Mouse (Mus musculus) gastrocnemius, adult 2 months (tissue): ENCODE results near the gene Gamt. TPM values are rescaled to one million over a fixed set of nuclear protein-coding genes. Genes with fewer than 3 reads are reported as not detected.
A peak's percentile ranks its signal among the peaks of the same experiment; 100 is the strongest.

ENCODE experiments used
- DNase-seq: peaks from one replicate; pipeline ENCODE4 v3.0.0; 2022
- H3K27ac ChIP-seq: fragments of 200-600 bp; 2 replicates; pipeline ENCODE4 v1.8.1; 2022; ENCODE audit warnings: mild to moderate bottlenecking
- H3K4me3 ChIP-seq: fragments of 200-600 bp; 2 replicates; pipeline ENCODE4 v1.8.1; 2022; ENCODE audit warnings: mild to moderate bottlenecking, moderate library complexity
- CTCF ChIP-seq: fragments of 200-600 bp; IDR thresholded peaks from 2 replicates; pipeline ENCODE4 v1.8.1; 2022; ENCODE audit warnings: antibody characterized with exemption, mild to moderate bottlenecking, moderate library complexity
- intact Hi-C: fragments of 180-260 bp; cut with DNase I; formaldehyde crosslinking; loops from one replicate; pipeline ENCODE4 v1.15.1; 2025
- total RNA-seq, 2 experiments: library from RNA; stranded (reverse); gene quantifications; 2 replicates each; pipeline ENCODE4 v1.2.3; 2021

Gene Gamt
- total RNA-seq, 2 experiments from 2014 or later: 14.0 to 28.5 TPM

DNA sequence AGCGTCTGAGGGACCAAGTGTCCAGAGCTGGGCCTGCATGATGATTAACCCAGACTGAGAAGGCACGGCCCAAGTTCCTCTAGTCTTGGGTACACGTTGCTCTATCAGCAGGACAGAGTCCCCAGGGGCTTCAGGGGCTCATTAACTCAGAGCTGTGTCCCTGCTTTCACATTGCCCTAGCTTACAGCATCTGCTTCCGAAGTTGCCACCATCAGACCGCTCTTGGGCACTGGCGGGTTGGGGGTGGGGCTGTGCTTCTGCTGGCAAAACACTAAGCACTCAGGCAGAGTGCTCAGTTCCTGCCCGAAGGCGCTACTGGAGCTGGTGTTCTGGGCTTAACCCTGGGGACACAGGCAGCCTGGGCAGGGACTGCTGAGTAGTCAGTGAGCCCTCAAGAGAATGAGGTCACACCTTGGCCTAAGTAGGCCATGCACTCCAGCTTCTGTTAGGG lies 21.1 kb upstream of the Gamt start:
- no peak for TF ChIP-seq CTCF
- peak; percentile 78 for DNase-seq
- intact Hi-C loops: no loop called here
- Histone ChIP-seq H3K27ac (peak overlapping the region; percentile 86), H3K4me3 (no peak overlapping the region)

DNA sequence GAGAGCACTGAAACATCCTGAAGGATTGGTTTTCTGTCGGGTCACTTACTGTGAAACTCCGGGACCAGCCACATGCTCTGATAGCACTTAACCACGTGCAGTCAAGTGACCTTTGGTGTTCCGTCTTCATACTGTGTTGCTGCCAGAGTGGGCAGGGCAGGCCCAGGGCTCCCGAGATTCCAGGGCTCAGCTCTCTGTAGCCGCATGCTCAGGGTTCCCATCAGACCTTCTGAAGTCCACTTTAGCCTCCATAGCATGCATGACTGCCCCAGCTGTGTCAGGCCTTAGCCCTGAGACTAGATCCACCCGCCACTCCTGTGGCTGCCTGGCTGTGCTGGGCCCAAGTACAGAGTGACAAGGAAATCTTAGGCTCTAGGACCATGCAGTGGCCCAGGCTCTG lies 20.5 kb upstream of the Gamt start:
- intact Hi-C loops: no loop called here
- Histone ChIP-seq H3K27ac (peak overlapping the region; percentile 86), H3K4me3 (0 out of 2 replicates have a peak overlapping the region, but pooled peaks have one; percentile 9)
- DNase-seq: peak; percentile 64
- TF ChIP-seq CTCF: no peak

DNA sequence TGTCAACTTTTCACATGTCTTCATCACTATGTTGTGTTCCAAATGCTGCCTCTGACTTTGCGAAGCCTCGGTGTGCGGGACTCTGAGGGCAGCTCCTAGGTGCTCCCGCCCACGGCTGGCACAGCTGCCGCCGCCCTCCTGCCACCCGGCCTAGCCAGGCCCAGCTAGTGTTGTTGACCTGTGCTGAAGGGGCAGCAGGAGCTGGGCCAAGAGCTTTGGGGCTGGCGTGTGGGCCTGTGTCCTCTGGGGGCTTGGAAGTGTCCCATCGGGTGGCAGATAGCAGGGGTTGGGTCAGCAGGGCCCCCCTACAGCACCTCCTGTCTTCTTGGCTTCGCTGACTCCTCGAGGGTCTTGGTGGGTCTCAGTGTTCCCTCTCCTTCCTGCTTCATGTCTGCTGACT lies 18.5 kb upstream of the Gamt start:
- no peak for TF ChIP-seq CTCF

DNA sequence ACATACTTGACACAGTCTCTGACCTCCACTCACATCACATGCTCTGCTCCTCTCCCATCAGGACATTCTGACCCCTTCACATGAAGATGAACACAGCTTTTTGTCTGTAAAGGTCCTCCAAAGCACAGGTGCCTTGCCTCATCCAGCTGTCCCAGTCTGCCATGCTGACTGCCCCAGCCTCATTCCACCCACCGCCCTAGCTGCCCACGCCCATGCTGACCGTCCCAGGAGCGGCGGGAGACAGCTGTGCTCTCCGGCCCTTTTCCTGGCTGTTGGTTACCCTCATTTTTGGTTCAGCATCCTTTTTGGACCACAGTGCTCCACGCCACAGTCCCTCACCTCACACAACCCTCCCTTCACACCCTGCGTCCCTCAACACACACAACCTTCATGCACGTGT lies 17.6 kb upstream of the Gamt start:
- intact Hi-C loops: no loop called here
- H3K4me3 ChIP-seq: no peak overlapping the region
- TF ChIP-seq CTCF: no peak
- no peak for DNase-seq
- H3K27ac ChIP-seq: no peak overlapping the region

More for the DNA sequence above, 18.5 kb upstream of the Gamt start:
- no peak for DNase-seq
- Histone ChIP-seq H3K27ac (no peak overlapping the region), H3K4me3 (no peak overlapping the region)
- intact Hi-C loops: no loop called here

DNA sequence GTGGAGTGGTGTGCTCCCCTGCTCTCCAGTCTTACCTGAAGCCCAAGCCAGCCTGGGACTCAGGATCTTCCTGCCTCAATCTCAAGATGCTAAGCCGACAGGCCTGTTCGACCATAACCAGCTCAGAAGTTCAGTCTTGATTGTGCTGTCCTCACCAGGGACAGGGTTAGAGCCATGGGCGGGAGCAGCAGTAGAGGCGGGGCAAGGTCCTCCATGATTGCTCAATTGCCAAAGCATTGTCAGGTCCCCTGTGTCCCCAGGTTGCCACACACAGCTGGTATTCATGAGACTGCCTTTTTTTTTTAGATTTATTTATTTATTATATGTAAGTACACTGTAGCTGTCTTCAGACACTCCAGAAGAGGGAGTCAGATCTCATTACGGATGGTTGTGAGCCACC lies 15.4 kb upstream of the Gamt start:
- no peak overlapping the region for H3K27ac ChIP-seq
- intact Hi-C loops: no loop called here
- no peak for TF ChIP-seq CTCF
- DNase-seq: no peak
- H3K4me3 ChIP-seq: no peak overlapping the region

DNA sequence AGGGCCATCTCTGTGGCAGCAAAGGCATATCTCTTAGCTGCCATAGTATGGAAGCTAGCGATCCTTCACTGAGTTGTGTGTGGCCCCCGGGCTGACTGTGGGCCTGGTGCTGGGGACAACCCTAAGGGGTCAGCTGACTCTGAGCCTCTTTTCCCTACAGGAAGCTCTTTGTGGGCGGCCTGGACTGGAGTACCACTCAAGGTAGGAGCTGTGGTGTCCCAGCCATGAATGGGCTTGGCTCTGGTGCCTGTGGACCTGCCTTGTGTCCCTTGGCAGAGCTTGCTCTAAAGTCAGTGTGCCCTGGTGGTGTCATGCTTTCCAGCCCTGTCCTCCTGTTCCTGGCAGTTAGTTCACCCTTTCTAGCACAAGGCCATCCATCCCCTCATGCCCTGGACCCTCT lies 13.0 kb upstream of the Gamt start:
- peak overlapping the region; percentile 54 for H3K27ac ChIP-seq
- TF ChIP-seq CTCF: no peak
- no peak for DNase-seq
- H3K4me3 ChIP-seq: no peak overlapping the region
- intact Hi-C loops: no loop called here

DNA sequence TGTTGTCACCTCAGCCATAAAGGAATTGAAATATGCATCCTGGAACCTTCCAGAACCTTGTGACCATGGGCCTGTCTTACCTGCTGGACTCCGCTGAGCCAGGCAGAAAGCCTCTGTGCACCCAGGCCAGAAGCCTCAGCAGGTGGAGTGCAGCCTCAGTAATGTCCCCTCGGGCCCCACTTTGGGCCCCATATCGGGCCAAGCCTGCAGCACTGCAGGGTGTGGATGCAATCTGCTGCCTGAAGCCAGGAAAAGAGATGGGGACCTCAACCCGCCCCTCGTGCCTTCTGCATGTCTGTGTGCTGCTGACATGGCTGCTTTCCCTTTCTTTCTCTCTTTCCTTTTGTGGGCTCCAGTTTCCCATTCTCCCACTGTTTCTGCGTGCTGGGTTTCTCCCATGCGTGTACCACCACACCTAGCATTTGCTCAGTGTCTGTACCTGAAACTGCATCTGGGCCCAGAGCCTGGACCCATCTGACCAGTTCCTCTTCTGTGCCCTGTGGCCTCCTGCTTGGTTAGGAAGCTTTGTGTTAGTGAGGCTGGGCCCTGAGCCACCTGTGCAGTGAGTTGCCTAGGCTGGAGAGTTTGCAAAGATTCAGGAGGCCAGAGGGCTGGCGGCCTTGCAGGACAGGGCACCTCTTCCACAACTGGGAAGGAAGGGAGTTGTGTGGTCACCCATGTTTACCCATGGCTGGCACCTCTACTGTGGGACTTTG lies 11.2 kb upstream of the Gamt start:
- peak; percentile 27 for DNase-seq
- TF ChIP-seq CTCF: no peak
- Histone ChIP-seq H3K4me3 (no peak overlapping the region), H3K27ac (peak overlapping the region; percentile 53; the same call in 1 of the 2 replicates)
- intact Hi-C loops: no loop called here

DNA sequence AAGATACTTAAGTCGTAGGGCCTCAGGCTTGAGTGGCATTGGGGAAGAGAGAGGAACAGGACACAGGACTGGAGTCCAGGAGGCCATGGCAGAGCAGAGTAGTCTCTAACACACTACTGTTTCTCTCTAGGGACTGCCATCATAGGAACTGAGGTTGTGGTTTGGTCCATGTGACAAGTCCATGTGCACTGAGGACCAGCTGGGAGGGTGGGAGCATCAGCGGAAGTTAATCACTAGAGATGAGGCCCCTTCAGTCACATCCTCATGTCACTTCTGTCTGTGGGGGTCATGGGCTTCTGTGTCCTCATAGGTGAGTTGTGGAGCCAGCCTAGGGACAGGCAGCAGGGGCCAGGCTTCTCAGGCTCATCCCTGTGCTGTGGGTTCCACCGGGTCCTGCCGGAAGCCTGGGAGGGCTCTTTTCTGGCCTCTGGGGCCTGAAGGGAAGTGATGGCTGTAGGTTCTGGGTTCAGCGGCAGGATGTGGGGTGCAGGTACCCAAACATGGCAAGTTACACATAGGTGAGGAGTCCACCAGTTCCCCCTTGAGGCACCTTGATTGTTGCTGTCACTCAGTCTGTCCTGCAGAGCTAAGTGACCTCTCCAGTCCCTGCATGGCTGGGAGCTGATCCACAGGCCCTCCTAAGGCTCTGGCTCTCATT lies 10.5 kb upstream of the Gamt start:
- intact Hi-C loops: no loop called here
- H3K4me3 ChIP-seq: peak overlapping the region; percentile 20
- peak; percentile 7 for DNase-seq
- H3K27ac ChIP-seq: peak overlapping the region; percentile 53
- TF ChIP-seq CTCF: no peak

DNA sequence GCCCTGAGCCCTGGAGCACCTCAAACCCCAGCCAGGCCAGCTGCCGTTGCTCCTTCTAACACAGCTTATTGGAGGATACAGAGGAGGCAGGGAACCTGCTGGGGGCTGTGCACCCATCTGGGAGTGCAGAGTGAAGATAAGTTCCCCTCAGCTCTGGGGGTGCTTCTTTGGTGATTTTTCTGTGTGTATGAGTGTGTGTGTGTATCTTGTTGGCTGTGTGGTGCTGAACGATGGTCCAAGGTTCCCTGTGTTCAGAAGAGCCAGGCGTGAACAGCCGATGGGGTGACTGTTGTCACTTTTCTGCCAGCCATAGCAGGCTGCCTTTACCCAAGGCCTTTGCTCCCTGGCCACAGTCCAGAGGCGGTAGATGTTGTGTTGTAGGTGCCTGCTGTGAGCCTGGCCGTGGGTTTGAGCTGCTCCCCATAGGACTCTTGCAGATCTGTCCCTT lies 9.9 kb upstream of the Gamt start:
- DNase-seq: peak; percentile 37
- peak overlapping the region; percentile 20 for H3K4me3 ChIP-seq
- intact Hi-C loops: no loop called here
- TF ChIP-seq CTCF: no peak
- peak overlapping the region; percentile 53 for H3K27ac ChIP-seq

DNA sequence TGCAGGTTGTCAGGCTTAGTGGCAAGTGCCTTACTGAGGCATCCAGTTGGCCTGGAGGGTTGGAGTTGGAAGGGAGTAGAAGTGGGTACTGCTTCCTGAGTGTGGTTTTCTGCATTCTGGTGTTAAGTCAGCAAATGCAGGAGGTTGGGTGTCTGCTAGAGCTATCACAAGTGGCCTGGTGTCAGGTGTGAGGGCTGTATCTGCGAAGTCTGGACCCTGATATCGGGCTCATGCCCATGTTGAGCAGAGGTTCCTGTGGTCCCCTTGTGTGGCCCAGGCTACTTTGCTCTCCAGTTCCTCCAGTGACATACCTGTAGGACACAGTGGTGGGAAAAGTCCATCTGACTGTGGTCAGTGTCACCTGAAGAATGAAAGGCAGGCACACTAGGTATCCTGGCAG lies 9.3 kb upstream of the Gamt start:
- Histone ChIP-seq H3K27ac (peak overlapping the region; percentile 53), H3K4me3 (peak overlapping the region; percentile 20)
- no peak for DNase-seq
- TF ChIP-seq CTCF: no peak
- intact Hi-C loops: no loop called here

DNA sequence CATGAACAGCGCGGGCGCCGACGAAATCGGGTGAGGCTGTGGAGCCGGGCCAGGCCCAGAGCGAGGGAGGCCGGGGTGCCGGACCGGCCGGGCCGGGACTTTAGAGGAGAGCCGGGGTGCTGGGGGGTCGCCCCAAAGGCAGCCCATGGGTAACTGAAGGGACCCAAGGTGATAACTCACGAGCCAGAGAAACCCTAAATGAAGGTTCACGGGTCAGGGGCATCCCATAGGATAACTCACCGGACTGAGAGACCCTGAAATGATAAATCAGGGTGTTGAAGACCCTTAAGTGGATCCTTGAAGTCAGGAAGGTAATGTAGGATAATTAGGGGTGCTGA lies 4.3 kb upstream of the Gamt start:
- no peak for TF ChIP-seq CTCF
- Histone ChIP-seq H3K4me3 (peak overlapping the region; percentile 87), H3K27ac (peak overlapping the region; percentile 99)
- intact Hi-C loops: no loop called here
- no peak for DNase-seq

DNA sequence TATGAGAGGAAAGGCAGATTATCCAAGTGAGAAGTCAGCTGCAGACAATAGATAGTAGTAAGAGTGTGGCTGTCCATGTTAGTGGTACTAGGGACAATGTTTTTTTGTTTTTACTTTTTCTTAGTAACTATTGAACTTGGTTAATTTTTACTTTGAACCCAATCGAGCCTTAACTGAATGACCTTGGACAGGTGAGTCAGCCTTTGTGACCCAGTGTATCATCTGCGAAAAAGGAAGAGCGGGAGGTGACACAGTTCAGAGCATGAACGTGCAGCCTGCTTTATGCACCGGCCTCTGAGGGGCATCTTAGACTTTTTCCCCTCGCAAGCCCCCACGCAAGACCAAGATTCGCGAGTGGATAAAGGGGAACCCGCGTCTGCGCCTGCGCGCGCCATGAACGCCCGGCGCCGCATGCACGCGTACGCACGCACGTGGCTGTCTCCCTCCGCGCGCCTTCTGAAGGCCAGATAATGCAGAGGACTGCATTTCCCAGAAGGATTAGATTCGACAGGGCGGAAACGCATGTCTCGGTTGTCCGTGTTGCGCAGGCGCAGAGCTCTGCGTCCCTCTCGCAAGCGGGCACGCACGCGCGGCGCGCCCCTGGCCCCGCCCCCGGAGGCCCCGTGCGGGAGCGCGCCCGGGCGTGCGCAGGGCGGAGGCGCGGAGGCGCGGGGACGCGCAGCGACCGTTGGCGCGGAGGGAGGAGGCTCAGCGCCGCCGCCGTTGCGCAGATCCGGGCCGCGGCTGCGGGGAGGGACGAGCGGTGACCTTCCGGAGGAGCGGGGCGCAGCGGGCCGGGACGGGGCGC lies 3.7 kb upstream of the Gamt start:
- peak overlapping the region; percentile 87 for H3K4me3 ChIP-seq
- intact Hi-C loops: loop anchor here (5.0 kb wide), 1 partner anchor 413 kb away; the partner anchor contains the start of gene Mknk2
- peak; percentile 100 for DNase-seq
- no peak for TF ChIP-seq CTCF
- peak overlapping the region; percentile 99 for H3K27ac ChIP-seq
